Mouse (Mus musculus) MEL (cell line): ENCODE measurements at regions not wholly inside any gene's neighbourhood (a gene's known extent, or its start where the extent isn't known, plus 50 kb on each side); places are given as distances from the start of the nearest gene placed in this dataset.

Source experiments
- DNase-seq: peaks from one replicate; pipeline ENCODE4 v3.0.0; 2011; ENCODE audit warnings: low read depth, low spot score
- H3K27ac ChIP-seq: 2 replicates; pipeline ENCODE4 v1.5.1; 2012; ENCODE audit warnings: low read depth, mild to moderate bottlenecking, control low read depth, low read length, moderate library complexity; ENCODE audit not compliant: control insufficient read depth
- H3K27me3 ChIP-seq, 2 experiments: fragments of 150-350 bp in 1 of 2; sonication (generic) in 1 of 2; 2 replicates each; pipeline ENCODE4 v1.6.1; 2012; ENCODE audit warnings: low read length in 2 of 2, mild to moderate bottlenecking in 2 of 2, improper control_type of control experiment in 1 of 2, moderate library complexity in 1 of 2; ENCODE audit not compliant: insufficient read depth in 2 of 2, control insufficient read depth in 1 of 2
- H3K36me3 ChIP-seq, 2 experiments: 2 replicates each; pipeline ENCODE4 v1.6.1; 2012 to 2014; ENCODE audit warnings: low read length in 2 of 2, improper control_type of control experiment in 1 of 2, inconsistent platforms in 1 of 2, mild to moderate bottlenecking in 1 of 2; ENCODE audit not compliant: insufficient read depth in 2 of 2, control insufficient read depth in 1 of 2
- H3K4me1 ChIP-seq, 2 experiments: fragments of 150-350 bp in 1 of 2; sonication (generic) in 1 of 2; 2 replicates each; pipeline ENCODE4 v1.6.1; 2012; ENCODE audit warnings: low read length in 2 of 2, improper control_type of control experiment in 1 of 2, mild to moderate bottlenecking in 1 of 2; ENCODE audit not compliant: insufficient read depth in 2 of 2, control insufficient read depth in 1 of 2
- H3K4me3 ChIP-seq, 2 experiments: fragments of 150-350 bp in 1 of 2; sonication (generic) in 1 of 2; 2 replicates each; pipeline ENCODE4 v1.5.1; 2012; ENCODE audit warnings: low read depth in 2 of 2, low read length in 2 of 2, mild to moderate bottlenecking in 2 of 2, moderate library complexity in 2 of 2, control low read depth in 1 of 2, improper control_type of control experiment in 1 of 2; ENCODE audit not compliant: control insufficient read depth in 1 of 2, insufficient read depth in 1 of 2
- H3K79me2 ChIP-seq: 2 replicates; pipeline ENCODE4 v1.6.1; 2012; ENCODE audit warnings: mild to moderate bottlenecking, low read length, moderate library complexity; ENCODE audit not compliant: control insufficient read depth, poor library complexity, insufficient read depth
- H3K9ac ChIP-seq: 2 replicates; pipeline ENCODE4 v1.6.1; 2012; ENCODE audit warnings: low read depth, mild to moderate bottlenecking, control low read depth, low read length, moderate library complexity; ENCODE audit not compliant: control insufficient read depth, poor library complexity, severe bottlenecking
- H3K9me3 ChIP-seq: fragments of 150-350 bp; sonication (generic); replicated peaks from 2 replicates; pipeline ENCODE4 v1.6.1; 2012; ENCODE audit warnings: mild to moderate bottlenecking, low read length, improper control_type of control experiment, moderate library complexity; ENCODE audit not compliant: insufficient read depth
- BHLHE40 ChIP-seq: IDR thresholded peaks from 2 replicates; pipeline ENCODE4 v1.6.1; 2012; ENCODE audit warnings: low read depth, mild to moderate bottlenecking, inconsistent platforms, low read length, improper control_type of control experiment, borderline replicate concordance
- CHD1 ChIP-seq: IDR thresholded peaks from 2 replicates; pipeline ENCODE4 v1.6.1; 2012; ENCODE audit warnings: low read depth, mild to moderate bottlenecking, inconsistent platforms, low read length, improper control_type of control experiment
- CHD2 ChIP-seq: IDR thresholded peaks from 2 replicates; pipeline ENCODE4 v1.6.1; 2011; ENCODE audit warnings: low read length, improper control_type of control experiment
- CTCF ChIP-seq, 3 experiments: IDR thresholded peaks in 2 of 3; conservative IDR thresholded peaks in 1 of 3; 2 replicates each; pipeline ENCODE4 v1.5.1; 2011 to 2012; ENCODE audit warnings: low read length in 3 of 3, low read depth in 2 of 3, mild to moderate bottlenecking in 2 of 3, improper control_type of control experiment in 1 of 3, inconsistent platforms in 1 of 3, mixed read lengths in 1 of 3, moderate library complexity in 1 of 3; ENCODE audit not compliant: control insufficient read depth in 1 of 3, insufficient read depth in 1 of 3, poor library complexity in 1 of 3, severe bottlenecking in 1 of 3
- EP300 ChIP-seq, 2 experiments: IDR thresholded peaks; 2 replicates each; pipeline ENCODE4 v1.6.1; 2011; ENCODE audit warnings: improper control_type of control experiment in 2 of 2, low read length in 2 of 2, low read depth in 1 of 2, mild to moderate bottlenecking in 1 of 2
- ETS1 ChIP-seq: IDR thresholded peaks from 2 replicates; pipeline ENCODE4 v1.6.1; 2012; ENCODE audit warnings: low read depth, mild to moderate bottlenecking, inconsistent platforms, low read length, improper control_type of control experiment, moderate library complexity
- JUND ChIP-seq: IDR thresholded peaks from 2 replicates; pipeline ENCODE4 v1.6.1; 2011; ENCODE audit warnings: low read depth, mild to moderate bottlenecking, improper control_type of control experiment, low read length
- MAFK ChIP-seq: IDR thresholded peaks from 2 replicates; pipeline ENCODE4 v1.6.1; 2011; ENCODE audit warnings: low read depth, mild to moderate bottlenecking, low read length, improper control_type of control experiment, borderline replicate concordance
- MAX ChIP-seq: IDR thresholded peaks from 2 replicates; pipeline ENCODE4 v1.6.1; 2011; ENCODE audit warnings: low read length, improper control_type of control experiment
- MAZ ChIP-seq: IDR thresholded peaks from 2 replicates; pipeline ENCODE4 v1.6.1; 2012; ENCODE audit warnings: low read depth, mild to moderate bottlenecking, inconsistent platforms, low read length, improper control_type of control experiment
- MEF2A ChIP-seq: IDR thresholded peaks from 2 replicates; pipeline ENCODE4 v1.6.1; 2014; ENCODE audit warnings: low read depth, mild to moderate bottlenecking, inconsistent platforms, low read length, improper control_type of control experiment; ENCODE audit not compliant: poor library complexity, insufficient replicate concordance, severe bottlenecking; ENCODE audit errors: extremely low read depth
- MXI1 ChIP-seq: IDR thresholded peaks from 2 replicates; pipeline ENCODE4 v1.6.1; 2011; ENCODE audit warnings: mild to moderate bottlenecking, low read depth, low read length, improper control_type of control experiment
- MYB ChIP-seq: IDR thresholded peaks from 2 replicates; pipeline ENCODE4 v1.6.1; 2011; ENCODE audit warnings: mild to moderate bottlenecking, low read depth, low read length, improper control_type of control experiment
- NELFE ChIP-seq: IDR thresholded peaks from 2 replicates; pipeline ENCODE4 v1.6.1; 2011; ENCODE audit warnings: low read depth, low read length, improper control_type of control experiment
- POLR2A ChIP-seq, 2 experiments: IDR thresholded peaks; 2 replicates each; pipeline ENCODE4 v1.6.1; 2011 to 2012; ENCODE audit warnings: low read length in 2 of 2, mild to moderate bottlenecking in 2 of 2, control low read depth in 1 of 2, improper control_type of control experiment in 1 of 2, low read depth in 1 of 2, moderate library complexity in 1 of 2; ENCODE audit not compliant: control insufficient read depth in 1 of 2, insufficient read depth in 1 of 2, poor library complexity in 1 of 2
- RAD21 ChIP-seq: IDR thresholded peaks from 2 replicates; pipeline ENCODE4 v1.6.1; 2011; ENCODE audit warnings: mild to moderate bottlenecking, low read depth, low read length, improper control_type of control experiment
- RCOR1 ChIP-seq: IDR thresholded peaks from 2 replicates; pipeline ENCODE4 v1.6.1; 2012; ENCODE audit warnings: low read depth, mild to moderate bottlenecking, inconsistent platforms, low read length, improper control_type of control experiment
- TAL1 ChIP-seq: IDR thresholded peaks from 2 replicates; pipeline ENCODE4 v1.6.1; 2012; ENCODE audit warnings: mild to moderate bottlenecking, inconsistent platforms, low read length, moderate library complexity, mixed read lengths
- UBTF ChIP-seq: IDR thresholded peaks from 2 replicates; pipeline ENCODE4 v1.6.1; 2012; ENCODE audit warnings: low read depth, mild to moderate bottlenecking, inconsistent platforms, low read length, improper control_type of control experiment, moderate library complexity, borderline replicate concordance; ENCODE audit not compliant: insufficient read depth
- USF2 ChIP-seq, 2 experiments: IDR thresholded peaks; 2 replicates each; pipeline ENCODE4 v1.6.1; 2011 to 2012; ENCODE audit warnings: improper control_type of control experiment in 2 of 2, low read length in 2 of 2, borderline replicate concordance in 1 of 2, inconsistent platforms in 1 of 2, low read depth in 1 of 2, mild to moderate bottlenecking in 1 of 2; ENCODE audit not compliant: insufficient read depth in 1 of 2
- ZKSCAN1 ChIP-seq: IDR thresholded peaks from 2 replicates; pipeline ENCODE4 v1.6.1; 2012; ENCODE audit warnings: low read depth, mild to moderate bottlenecking, inconsistent platforms, low read length, improper control_type of control experiment, moderate library complexity

DNA sequence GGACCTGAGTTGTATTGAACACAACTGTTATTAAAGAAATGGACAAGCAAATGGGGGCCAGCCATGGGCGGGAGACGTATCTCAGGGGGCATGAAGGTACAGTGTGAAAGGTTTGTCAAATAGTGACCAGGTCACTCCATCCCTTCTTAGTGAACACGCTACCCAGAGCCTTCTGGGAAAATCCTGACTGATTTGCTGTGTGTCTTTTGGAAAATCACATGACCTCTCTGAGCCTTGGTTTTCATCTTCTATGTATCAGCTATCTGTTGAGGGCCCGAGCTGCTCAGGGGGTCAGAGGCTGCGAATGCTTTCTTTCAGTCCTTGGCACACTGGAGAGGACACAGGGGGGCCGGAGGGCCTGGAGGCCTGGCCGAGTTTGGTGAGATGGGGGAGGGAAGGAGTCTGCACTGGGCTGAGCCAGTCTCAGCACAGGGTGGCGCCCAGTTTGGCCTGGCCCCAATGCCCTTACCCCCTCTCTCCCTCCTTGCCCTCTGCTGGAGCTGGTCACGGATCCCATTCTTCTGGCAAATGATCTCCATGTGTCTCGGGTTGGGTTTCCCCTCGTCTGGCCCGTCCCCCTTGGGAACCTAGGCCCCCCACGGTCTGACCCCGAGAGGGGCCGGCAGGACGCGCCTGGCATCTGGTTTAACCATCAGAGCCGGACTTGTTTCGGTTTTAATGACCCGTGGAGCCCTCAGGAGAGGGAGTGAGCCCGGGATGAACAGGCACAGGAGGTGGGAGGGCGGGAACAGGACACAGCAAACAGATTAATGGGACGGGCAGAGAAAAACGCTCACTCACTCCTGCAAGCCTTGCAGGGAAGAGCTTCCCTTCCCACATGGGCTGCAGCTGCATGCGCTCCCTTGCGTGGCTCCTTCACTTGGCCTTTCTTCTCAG lies 113.7 kb downstream of the Mn1 start:
- no peak overlapping the region for H3K4me3 ChIP-seq
- no peak for DNase-seq
- no peak overlapping the region for H3K9ac ChIP-seq
- no peaks in the 10 kb centered on the region for H3K4me1 ChIP-seq
- H3K9me3 ChIP-seq: no peaks in the 10 kb centered on the region
- no peaks in the 10 kb centered on the region for H3K79me2 ChIP-seq
- H3K36me3 ChIP-seq: no peaks in the 10 kb centered on the region
- TF ChIP-seq USF2 (IDR thresholded peaks at IDR 0.05; ENCODE audit: borderline replicate concordance in 1 of 2, insufficient read depth in 1 of 2, low read depth in 1 of 2, low read length in 2 of 2) (no peak), MYB (no peak), MEF2A (no peak), NELFE (no peak), CHD2 (no peak), RCOR1 (no peak), RAD21 (no peak), MAX (no peak), MAZ (no peak), UBTF (no peak), ZKSCAN1 (no peak)
- no peaks in the 10 kb centered on the region for H3K27me3 ChIP-seq
- H3K27ac ChIP-seq: no peak overlapping the region

DNA sequence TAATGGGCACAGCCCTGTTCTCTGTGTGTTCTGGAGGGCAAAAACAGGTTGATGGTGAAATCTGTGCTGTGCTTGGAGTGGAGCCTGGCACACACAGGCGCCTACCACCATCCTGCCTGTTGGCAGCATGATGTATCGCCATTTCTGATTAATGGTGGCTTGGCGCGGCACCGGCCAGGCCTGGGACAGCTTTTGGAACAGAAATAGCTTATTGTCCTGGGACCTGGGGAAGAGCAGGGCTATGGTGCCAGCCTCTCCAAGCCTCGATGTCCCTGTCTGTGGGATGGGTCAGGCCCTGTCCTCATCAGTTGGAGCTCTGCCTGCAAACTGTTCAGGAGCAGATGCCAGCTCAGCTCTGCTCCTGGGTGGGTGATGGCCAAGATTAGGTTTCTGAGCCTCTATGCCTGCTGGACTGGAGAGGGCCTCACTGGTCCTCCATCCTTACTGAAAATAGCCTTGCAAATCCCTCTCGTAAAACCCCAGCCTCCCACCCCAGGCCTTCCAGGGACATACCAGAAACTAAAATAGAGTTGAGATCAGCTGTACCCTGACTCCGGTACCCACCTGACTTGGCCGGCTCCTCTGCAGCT lies 115.4 kb downstream of the Mn1 start:
- Histone ChIP-seq H3K9me3 (no peaks in the 10 kb centered on the region), H3K27ac (no peak overlapping the region), H3K79me2 (no peaks in the 10 kb centered on the region), H3K4me3 (no peak overlapping the region), H3K27me3 (no peaks in the 10 kb centered on the region), H3K4me1 (no peaks in the 10 kb centered on the region), H3K36me3 (no peaks in the 10 kb centered on the region), H3K9ac (no peak overlapping the region)
- DNase-seq: no peak
- TF ChIP-seq CTCF (IDR thresholded peaks at IDR 0.05 in 2 of 3, conservative IDR thresholded peaks at IDR 0.05 in 1 of 3; ENCODE audit: control insufficient read depth in 1 of 3, insufficient read depth in 1 of 3, low read depth in 2 of 3, low read length in 3 of 3, poor library complexity in 1 of 3, severe bottlenecking in 1 of 3) (no peak), ETS1 (no peak), JUND (no peak), MYB (no peak), MAFK (no peak), MXI1 (no peak), CHD1 (no peak), EP300 (IDR thresholded peaks at IDR 0.05; ENCODE audit: low read depth in 1 of 2, low read length in 2 of 2) (no peak), BHLHE40 (no peak), USF2 (IDR thresholded peaks at IDR 0.05; ENCODE audit: borderline replicate concordance in 1 of 2, insufficient read depth in 1 of 2, low read depth in 1 of 2, low read length in 2 of 2) (no peak), POLR2A (IDR thresholded peaks at IDR 0.05; ENCODE audit: control insufficient read depth in 1 of 2, insufficient read depth in 1 of 2, low read depth in 1 of 2, low read length in 2 of 2, poor library complexity in 1 of 2) (no peak), ZKSCAN1 (no peak), TAL1 (no peak)
